Mouse (Mus musculus): ENCODE results near the gene Proser3. TPM values are rescaled to one million over a fixed set of nuclear protein-coding genes. Genes with fewer than 3 reads are reported as not detected.

The Proser3 gene
- polyA plus RNA-seq, 1 experiment from 2014 or later: 5.2 TPM

DNA sequence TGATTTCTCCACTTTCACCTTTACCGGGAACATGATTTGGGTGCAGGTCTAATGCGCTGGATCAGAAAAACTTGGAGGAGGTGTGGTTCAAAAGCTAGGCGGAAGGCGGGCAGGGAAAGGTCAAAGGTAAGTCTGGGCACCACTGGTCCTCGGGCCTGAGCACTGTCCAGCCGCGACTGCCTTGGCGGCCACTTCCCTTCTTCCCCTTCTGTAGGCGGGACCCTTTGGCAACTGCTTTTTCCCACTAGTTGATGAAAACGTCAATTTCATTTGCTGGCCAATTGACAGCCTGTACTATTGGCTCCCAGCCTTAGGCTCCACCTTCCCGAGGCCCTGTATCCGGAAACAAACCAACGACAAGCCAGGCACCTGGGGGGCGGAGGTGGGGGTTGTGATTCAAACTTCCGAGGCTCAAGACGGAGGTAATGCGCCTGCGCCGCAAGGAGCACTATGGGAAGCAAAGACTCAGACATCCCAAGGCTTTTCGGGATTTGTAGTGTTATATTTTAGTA, 7.4 kb upstream of the Proser3 start, which contains the start of gene Lin37:
TSS of gene Lin37 (minus strand) at position 396 of the 512 bp plus-strand sequence.
- 0% methylated on average over 20 of the region's 20 CpGs for WGBS
- no peak for TF ChIP-seq CTCF (IDR thresholded peaks at IDR 0.05; ENCODE audit: low read depth)

DNA sequence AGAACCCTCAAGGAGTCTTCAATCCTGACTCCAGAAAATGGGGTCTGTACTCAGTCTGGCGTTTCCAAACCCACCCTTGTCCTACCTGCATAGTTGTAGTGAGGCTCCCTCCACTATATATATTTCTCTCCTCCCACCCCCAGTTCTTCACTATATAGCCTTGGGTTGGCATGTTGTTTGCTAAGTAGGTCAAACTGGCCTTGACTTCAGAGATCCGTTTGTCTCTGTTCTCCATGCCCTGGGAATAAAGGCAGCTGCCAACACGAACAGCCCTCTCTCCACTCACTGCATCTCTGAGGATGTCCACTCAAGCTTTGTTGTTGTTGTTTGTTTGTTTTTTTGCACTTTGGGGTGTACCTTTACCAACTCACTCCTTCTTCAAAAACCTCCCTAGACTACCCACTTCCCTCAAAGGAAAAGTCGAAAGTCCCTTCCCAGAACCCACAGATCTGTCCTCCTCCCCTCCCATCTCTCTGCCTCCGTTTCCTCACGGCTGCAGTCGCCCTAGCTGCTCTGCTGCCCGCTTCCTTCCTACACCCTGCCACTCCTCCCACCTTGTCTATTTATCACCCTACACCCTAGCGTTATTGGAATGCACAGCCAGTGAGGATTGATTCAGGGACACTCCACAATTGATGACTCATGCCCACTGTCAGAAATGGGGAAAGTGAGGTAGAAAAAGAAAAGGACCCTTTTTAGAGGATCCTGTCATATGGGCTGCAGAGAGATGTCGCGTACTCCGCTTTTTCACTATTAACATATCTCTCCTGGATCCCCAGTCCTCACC, 6.8 kb upstream of the Proser3 start:
- H3K27me3 ChIP-seq (ENCODE audit: insufficient read depth, low read length): no peaks in the 10 kb centered on the region
- H3K4me2 ChIP-seq (ENCODE audit: low read length): peak overlapping the region; percentile 90
- ATAC-seq (replicated peaks; ENCODE audit: low FRiP score, low read depth): no peak
- peak overlapping the region; percentile 42 for H3K4me3 ChIP-seq (replicated peaks; ENCODE audit: low read depth, low read length)
- H3K36me3 ChIP-seq (ENCODE audit: insufficient read depth, low read length): peaks cover 21% of the 10 kb centered on the region; the same call in 1 of the 2 replicates
- WGBS: 12% methylated on average over 12 of the region's 12 CpGs
- no peaks in the 10 kb centered on the region for H3K9me3 ChIP-seq (replicated peaks; ENCODE audit: low read length)
- TF ChIP-seq CTCF (IDR thresholded peaks at IDR 0.05; ENCODE audit: low read depth): no peak
- no peak for DNase-seq (ENCODE audit: low spot score)
- H3K27ac ChIP-seq: peak overlapping the region; percentile 54; the same call in 1 of the 2 replicates
- H3K4me1 ChIP-seq (replicated peaks; ENCODE audit: insufficient read depth, low read length): peaks cover 9% of the 10 kb centered on the region
- H3K9ac ChIP-seq (ENCODE audit: low read depth, low read length): peak overlapping the region; percentile 63

More for the DNA sequence above, 7.4 kb upstream of the Proser3 start, which contains the start of gene Lin37:
- H3K4me1 ChIP-seq (replicated peaks; ENCODE audit: insufficient read depth, low read length): peaks cover 9% of the 10 kb centered on the region
- H3K9ac ChIP-seq (ENCODE audit: low read depth, low read length): peak within 1 kb of the TSS; percentile 63
- DNase-seq (ENCODE audit: low spot score) (peak; percentile 99), ATAC-seq (replicated peaks; ENCODE audit: low FRiP score, low read depth) (peak; percentile 85)
- no peaks in the 10 kb centered on the region for H3K9me3 ChIP-seq (replicated peaks; ENCODE audit: low read length)
- peaks cover 21% of the 10 kb centered on the region; the same call in 1 of the 2 replicates for H3K36me3 ChIP-seq (ENCODE audit: insufficient read depth, low read length)
- no peaks in the 10 kb centered on the region for H3K27me3 ChIP-seq (ENCODE audit: insufficient read depth, low read length)
- peak within 1 kb of the TSS; percentile 90 for H3K4me2 ChIP-seq (ENCODE audit: low read length)
- H3K27ac ChIP-seq: peak within 1 kb of the TSS; percentile 54; the same call in 1 of the 2 replicates
- peak within 1 kb of the TSS; percentile 42 for H3K4me3 ChIP-seq (replicated peaks; ENCODE audit: low read depth, low read length)

DNA sequence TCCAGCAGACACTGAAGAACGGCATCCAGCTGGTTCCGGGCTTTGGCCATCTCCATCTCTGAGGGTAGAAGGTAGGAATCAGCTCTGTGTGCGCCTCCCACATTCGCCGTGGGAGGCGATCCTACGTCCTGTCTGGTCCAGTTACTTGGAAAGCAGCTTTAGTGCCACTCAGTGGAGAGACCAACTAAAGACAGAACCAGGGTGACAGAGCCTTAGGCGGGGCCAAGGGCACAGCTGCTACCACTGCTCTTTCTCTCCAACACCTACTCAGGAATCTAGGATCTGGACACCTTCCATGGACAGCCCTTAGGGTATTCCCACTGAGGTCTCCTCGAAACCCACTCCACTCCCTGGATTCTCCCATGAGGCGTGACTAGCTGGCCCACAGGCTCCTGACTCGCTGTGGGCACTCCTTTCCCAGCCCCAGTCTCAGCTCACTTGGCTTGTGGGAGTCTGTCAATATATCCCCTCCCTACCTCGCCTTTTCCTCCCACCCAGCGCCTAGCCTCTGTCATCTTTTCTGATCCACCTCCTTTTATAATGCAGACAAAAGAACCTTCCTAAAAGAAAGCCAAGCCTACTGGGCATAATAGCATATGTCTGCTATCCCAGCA, 5.9 kb upstream of the Proser3 start:
- 76% methylated on average over 13 of the region's 13 CpGs for WGBS
- H3K27me3 ChIP-seq (ENCODE audit: insufficient read depth, low read length): no peaks in the 10 kb centered on the region
- H3K4me1 ChIP-seq (replicated peaks; ENCODE audit: insufficient read depth, low read length): peaks cover 16% of the 10 kb centered on the region
- DNase-seq (ENCODE audit: low spot score): no peak
- peaks cover 21% of the 10 kb centered on the region; the same call in 1 of the 2 replicates for H3K36me3 ChIP-seq (ENCODE audit: insufficient read depth, low read length)
- no peak overlapping the region for H3K27ac ChIP-seq
- 0 out of 2 replicates have a peak overlapping the region, but pooled peaks have one; percentile 63 for H3K9ac ChIP-seq (ENCODE audit: low read depth, low read length)
- H3K9me3 ChIP-seq (replicated peaks; ENCODE audit: low read length): no peaks in the 10 kb centered on the region
- no peak for TF ChIP-seq CTCF (IDR thresholded peaks at IDR 0.05; ENCODE audit: low read depth)
- no peak overlapping the region for H3K4me3 ChIP-seq (replicated peaks; ENCODE audit: low read depth, low read length)
- no peak for ATAC-seq (replicated peaks; ENCODE audit: low FRiP score, low read depth)
- H3K4me2 ChIP-seq (ENCODE audit: low read length): peak overlapping the region; percentile 90; the same call in 1 of the 2 replicates

DNA sequence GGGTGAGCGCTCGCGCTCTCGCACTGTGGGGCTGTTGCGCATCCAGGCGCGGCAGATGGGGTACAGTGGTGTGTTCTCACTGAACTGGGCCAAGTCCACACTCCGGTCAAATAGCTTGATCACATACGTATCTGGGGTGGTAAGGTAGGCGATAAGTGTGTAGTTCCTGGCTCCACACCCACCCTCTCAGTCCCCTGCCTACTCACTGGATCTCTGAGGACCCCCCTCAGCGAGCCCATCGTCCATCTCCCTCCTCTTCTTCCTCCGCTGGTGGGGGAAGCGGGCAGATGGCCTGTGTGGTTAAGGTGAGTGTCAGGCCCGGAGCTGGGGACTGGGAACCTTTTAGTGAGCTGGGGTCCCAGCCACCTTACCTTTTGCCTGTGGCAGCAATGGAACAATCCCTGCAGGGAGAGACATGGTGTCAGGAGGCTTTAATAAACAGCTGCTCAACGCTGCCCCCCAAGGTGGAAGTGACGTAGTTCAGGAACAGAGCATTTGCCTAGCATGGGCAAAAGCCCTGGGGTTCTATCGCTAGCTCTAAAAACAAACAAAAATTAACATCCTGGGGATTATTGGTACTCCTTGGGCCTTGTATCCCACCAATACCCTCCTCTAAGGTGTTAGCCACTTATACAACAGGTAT, 4.9 kb upstream of the Proser3 start:
- 94% methylated on average over 18 of the region's 18 CpGs for WGBS

DNA sequence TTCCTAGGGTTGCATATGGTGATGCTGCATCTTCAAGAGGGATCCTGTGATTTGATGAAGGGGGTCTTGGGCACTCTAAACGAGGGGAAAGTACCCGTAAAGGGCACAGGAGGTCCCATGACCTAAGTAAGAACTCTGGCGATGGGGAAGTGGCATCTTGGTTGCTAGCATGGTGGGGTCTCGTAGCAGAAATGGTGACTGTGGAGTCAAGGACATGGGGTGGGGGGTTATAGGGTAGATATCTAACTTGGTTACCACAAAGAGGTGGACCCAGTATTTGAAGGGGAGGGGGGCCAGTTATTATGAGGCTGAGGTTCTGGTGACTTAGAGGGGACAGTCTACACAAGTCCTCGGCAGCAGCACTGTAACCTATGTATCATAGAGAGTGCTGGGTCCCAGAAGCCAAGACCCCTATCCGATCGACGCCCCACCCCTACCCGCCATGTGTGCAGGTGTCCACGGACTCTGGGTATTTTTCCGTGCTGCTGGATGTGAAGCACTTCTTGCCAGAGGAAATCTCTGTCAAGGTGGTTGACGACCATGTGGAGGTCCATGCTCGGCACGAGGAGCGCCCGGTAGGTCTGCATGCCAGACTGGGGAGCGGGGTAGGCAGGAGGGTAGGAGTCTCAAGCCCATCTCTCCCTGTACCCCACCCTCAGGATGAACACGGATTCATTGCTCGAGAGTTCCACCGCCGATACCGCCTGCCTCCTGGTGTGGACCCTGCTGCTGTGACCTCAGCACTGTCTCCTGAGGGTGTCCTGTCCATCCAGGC, 1.9 kb upstream of the Proser3 start:
- Histone ChIP-seq H3K36me3 (ENCODE audit: insufficient read depth, low read length) (peaks cover 21% of the 10 kb centered on the region; the same call in 1 of the 2 replicates), H3K27ac (no peak overlapping the region), H3K9me3 (replicated peaks; ENCODE audit: low read length) (no peaks in the 10 kb centered on the region), H3K4me3 (replicated peaks; ENCODE audit: low read depth, low read length) (peak overlapping the region; percentile 75), H3K4me2 (ENCODE audit: low read length) (peak overlapping the region; percentile 97), H3K4me1 (replicated peaks; ENCODE audit: insufficient read depth, low read length) (peaks cover 16% of the 10 kb centered on the region), H3K9ac (ENCODE audit: low read depth, low read length) (peak overlapping the region; percentile 72; the same call in 1 of the 2 replicates), H3K27me3 (ENCODE audit: insufficient read depth, low read length) (no peaks in the 10 kb centered on the region)
- 81% methylated on average over 22 of the region's 22 CpGs for WGBS
- DNase-seq (ENCODE audit: low spot score) (no peak), ATAC-seq (replicated peaks; ENCODE audit: low FRiP score, low read depth) (no peak)
- no peak for TF ChIP-seq CTCF (IDR thresholded peaks at IDR 0.05; ENCODE audit: low read depth)

More for the DNA sequence above, 4.9 kb upstream of the Proser3 start:
- H3K27ac ChIP-seq: no peak overlapping the region
- DNase-seq (ENCODE audit: low spot score) (no peak), ATAC-seq (replicated peaks; ENCODE audit: low FRiP score, low read depth) (no peak)
- no peak overlapping the region for H3K9ac ChIP-seq (ENCODE audit: low read depth, low read length)
- H3K36me3 ChIP-seq (ENCODE audit: insufficient read depth, low read length): peaks cover 21% of the 10 kb centered on the region; the same call in 1 of the 2 replicates
- no peaks in the 10 kb centered on the region for H3K27me3 ChIP-seq (ENCODE audit: insufficient read depth, low read length)
- no peaks in the 10 kb centered on the region for H3K9me3 ChIP-seq (replicated peaks; ENCODE audit: low read length)
- H3K4me1 ChIP-seq (replicated peaks; ENCODE audit: insufficient read depth, low read length): peaks cover 17% of the 10 kb centered on the region
- no peak overlapping the region for H3K4me3 ChIP-seq (replicated peaks; ENCODE audit: low read depth, low read length)
- H3K4me2 ChIP-seq (ENCODE audit: low read length): no peak overlapping the region
- TF ChIP-seq CTCF (IDR thresholded peaks at IDR 0.05; ENCODE audit: low read depth): no peak
